Mouse (Mus musculus): ENCODE data around the gene Etv3.

Gene Etv3

DNA sequence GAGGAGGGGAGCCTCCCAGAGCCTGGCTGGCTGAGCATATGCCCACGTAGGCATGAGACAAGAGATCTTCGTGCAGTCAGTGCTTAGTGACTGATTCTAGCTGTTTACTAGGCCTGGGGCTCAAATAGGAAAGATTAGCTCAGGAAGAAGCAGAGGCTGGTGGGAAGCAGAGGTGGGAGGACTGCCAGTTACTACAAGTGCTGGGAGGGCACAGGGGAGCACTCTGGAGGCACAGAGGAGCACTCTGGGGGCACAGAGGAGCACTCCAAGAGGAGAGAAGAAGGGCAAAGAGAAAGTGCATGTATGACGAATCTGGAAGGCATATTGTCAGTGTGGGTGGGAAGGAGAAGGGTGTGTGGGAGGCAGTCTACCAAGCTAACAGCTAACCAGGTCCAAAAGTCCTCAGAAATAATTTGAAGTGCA, 30.9 kb downstream of the Etv3 start:
- DNase-seq (ENCODE audit: low read depth, low spot score), result no peak

DNA sequence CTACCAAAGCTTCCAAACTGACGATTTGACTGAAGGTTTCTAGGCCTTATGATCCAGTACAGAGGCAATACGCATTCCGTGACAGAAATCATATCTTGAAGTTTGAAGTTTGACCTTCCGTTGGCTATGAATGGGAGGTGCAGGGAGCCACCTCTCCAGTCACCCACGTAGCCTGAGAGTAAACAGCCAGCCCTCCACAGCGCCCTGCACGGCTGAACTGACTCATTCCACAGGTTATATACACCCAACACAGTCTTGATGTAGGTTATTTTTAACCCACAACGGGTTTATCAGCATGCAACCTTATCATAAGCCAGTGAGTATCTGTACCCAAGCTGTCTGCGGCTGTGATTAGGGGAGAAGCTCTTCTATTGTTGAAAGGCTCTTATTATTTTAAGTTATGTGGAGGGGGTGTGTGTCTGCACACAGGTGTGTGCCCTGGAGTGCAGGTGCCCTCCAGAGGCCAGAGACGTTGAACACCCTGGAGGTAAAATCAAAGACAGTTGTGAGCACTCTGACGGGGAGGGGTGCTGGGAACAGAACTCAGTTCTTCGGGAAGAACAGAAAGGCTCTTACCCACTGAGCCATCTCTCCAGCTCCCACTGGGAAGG, 31.6 kb downstream of the Etv3 start:
- no peak for DNase-seq (ENCODE audit: low read depth, low spot score)

DNA sequence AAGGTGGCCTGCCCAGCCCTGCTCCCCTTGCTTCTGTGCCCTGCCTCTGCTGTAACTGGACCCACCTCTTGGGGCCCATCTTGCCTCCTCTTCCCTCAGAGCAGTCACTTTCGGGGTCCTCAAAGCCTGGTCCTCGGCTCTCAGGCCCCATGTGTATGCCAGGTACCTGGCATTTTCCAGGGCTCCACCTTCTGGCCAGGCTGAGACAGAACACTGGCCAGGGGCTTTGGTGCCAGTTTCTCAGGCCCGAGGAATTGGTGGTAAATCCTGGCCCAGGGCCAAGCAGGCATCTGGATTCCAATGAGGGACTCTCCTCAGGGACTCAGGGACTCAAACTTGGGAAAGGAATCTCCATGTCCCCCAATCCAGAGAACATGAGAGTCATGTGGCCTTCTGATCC, 34.9 kb downstream of the Etv3 start:
- no peak for DNase-seq (ENCODE audit: low read depth, low spot score)

DNA sequence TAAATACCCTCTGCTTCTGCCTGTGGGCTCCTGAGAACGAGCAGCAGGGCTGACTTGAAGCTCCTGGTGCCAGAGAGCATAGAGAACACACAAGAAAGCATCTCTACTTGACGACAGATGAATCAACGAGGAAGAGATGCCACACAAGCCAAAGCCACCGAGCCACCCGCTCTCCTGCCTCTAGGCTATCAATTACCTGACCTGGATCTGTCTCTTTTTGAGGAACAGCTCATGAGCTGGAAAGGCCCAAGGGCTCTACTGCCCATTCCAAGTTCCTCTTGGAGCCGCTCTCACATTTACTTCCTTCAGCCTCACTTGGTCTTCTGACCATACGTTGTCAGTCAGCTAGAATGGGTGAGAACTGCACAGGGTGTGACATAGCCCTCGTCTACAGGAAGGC, 36.2 kb downstream of the Etv3 start:
- DNase-seq (ENCODE audit: low read depth, low spot score), result no peak

DNA sequence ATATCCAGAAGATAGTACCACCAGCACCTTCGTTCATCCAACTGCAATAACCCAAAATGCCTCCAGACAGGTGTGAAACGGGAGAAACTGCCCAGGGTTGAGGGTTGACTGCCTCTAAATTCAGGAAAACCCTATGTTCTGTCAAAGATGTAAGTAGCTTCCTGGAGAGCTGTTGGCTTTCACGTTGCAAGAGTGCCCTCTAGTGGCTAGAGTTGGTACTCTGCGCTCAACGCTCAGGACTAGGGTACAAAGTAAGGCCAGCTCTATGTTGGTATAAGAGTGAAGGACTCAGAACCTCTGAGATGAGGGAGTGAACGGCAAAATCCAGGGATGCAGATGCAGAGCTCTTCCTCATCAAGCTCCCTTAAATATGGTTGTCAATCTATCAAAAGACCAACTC, 37.2 kb downstream of the Etv3 start:
- DNase-seq (ENCODE audit: low read depth, low spot score), result peak; percentile 62

DNA sequence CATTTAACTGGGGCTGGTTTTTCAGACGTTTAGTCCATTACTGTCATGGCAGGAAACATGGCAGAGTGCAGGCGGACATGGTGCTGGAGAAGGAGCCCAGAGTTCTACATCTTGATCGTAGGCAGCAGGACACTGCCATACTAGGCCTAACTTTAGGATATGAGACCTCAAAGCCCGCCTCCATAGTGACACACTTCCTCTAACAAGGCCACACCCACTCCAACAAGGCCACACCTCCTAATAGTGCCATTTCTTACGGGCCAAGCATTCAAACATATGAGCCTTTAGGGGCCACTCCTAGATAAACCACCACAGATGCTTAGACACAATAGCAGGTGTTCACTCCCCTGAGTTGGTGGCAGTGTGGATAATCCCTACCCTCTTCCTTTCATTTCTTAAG, 38.3 kb downstream of the Etv3 start:
- no peak for DNase-seq (ENCODE audit: low read depth, low spot score)

DNA sequence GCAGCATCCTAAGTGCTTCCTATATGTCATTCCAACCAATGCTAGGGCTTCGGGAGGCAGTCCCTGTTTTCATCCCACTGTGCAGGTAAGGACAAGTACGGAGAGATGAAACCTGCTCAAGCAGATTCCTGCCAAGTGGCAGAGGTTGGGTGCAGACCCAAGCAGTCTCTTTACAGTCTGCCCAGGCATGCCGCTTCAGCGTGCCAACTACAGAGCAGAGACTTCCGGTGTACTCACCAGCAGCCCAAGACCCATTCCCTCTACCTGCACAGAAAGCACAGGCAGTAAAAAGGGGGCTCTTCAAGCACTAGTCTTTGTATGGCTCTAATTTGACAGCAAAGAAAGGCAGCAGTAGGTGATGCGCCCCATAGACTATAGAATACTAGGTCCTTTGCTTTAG, 40.4 kb downstream of the Etv3 start:
- no peak for DNase-seq (ENCODE audit: low read depth, low spot score)

DNA sequence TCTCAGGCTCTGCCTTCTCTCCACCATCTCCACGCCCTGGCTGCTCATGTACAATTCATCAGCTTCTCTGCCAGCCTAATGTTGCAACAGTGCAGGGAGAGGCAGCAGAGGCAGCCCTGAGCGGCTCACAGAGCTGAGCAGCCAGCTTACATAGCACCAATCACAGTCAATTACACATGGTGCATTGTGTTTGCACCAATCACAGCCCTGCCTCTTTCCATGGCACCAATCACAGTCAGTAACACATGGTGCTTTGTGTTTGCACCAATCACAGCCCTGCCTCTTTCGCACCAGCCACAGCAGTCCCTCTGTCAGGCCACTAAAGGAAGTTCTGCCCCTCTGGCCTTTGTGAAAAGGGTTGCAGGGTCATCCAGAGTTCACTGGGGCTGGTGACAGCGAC, 40.9 kb downstream of the Etv3 start:
- peak; percentile 95 for DNase-seq (ENCODE audit: low read depth, low spot score)

DNA sequence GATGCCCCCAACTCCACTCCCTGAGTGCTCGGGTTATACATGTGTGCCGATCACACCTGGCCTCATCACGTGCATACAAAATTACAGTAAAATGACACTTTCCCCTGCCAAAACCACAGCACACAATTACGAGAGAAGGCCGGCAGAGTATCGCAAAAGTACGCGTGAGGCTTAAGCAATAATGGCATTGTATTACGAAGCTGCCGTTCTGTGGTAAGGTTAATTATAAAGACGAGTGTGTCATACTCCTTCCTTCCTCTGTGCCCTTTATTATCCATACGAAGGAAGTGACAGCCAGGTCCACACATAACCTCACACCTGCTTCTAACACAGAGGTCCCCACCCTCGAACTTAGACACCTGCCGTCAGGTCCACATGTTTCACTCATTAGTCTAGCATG, 42.3 kb downstream of the Etv3 start:
- DNase-seq (ENCODE audit: low read depth, low spot score), result no peak

DNA sequence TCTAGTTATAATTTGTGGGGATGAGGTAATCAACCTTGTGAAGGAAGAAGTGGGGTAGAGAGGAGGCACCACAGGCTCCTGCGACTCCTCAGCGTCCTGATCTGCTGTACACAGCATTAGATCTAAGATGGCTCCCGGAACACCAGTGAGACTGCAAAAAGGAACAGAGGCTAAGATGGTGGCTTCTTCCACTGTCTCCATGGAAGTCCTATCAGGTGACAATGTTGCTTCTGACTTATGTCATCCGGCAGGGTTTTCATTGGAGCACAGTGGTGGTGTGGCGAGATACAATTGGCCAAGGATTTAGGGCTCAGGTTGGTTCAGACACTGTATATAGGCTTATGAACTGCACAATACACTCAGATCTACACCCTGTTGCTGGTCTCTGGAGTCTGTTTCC, 43.5 kb downstream of the Etv3 start:
- no peak for DNase-seq (ENCODE audit: low read depth, low spot score)

DNA sequence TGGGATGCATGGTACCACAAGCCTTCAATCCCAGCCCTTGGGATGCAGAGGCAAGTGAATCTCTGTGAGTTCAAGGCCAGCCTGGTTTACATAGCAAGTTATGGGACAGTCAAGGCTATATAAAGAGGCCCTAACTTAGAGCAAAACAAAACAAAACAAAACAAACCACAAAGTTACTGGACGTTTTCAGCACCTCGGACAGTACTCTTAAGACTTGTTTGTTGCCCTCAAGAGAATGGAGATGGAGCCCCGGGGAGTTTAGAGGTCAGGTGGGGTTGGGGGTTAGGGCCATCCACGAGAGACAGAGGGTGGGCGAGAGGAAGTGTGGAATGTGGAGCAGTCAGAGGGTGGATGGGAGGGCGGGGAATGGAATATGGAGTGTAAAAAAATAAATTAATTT, 50.6 kb downstream of the Etv3 start:
- DNase-seq (ENCODE audit: low read depth, low spot score), result no peak

DNA sequence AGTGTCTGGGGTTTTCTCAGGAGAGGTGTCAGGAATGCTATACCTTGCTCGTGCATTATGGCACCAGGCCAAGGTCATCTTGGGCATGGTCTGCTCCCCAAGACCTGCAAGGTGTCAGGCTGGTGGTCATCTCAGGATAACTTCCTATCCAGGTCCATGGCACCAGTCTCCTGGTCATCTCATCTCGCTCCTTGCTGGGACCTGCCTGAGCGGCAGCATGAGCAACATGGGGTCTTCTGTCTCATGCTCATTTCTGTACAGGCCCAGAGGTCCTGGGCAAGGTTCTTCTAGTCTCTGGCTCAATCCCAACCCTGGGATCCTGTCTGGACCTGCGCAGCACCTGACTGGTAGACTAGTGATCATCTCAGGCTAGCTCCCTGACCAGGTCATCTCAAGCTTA, 57.1 kb downstream of the Etv3 start:
- DNase-seq (ENCODE audit: low read depth, low spot score), result no peak
